Comparison of ENCODE assay signal across 15 mouse cellular contexts in the genomic region with DNA sequence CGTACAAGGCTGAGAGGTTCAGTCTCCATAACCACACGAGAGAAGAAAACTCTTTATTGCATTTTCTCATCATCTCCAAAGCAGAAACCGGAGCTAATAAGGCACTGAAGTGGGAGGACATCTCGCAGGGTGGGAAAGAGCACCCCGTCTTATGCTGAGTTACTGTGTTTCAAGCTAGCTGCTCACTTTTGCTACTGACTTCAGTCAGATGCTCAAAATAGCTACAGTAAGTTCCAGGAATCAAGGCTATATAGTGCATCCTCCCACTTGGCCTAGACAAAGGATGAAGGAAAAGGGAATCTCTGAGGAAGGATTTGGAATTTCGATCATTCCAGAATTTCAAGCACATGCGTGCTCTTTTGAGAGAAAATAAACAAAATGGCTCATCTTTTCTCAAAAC. TPM values are rescaled to one million over a fixed set of nuclear protein-coding genes. Genes with fewer than 3 reads are reported as not detected.
"Had no signal": no experiment of that assay in that cellular context is flagged by ENCODE, and none has a peak within 500 bp of the region (broad histone marks: within the 10 kb centered on the region; RNA-seq: fewer than 3 reads in every experiment).

No protein-coding gene starts in this region.

- ATAC-seq: liver, postnatal 0 days; lung, postnatal 0 days; midbrain, embryonic 13.5 days; midbrain, embryonic 15.5 days had no signal

- DNase-seq: liver, postnatal 0 days; lung, adult 2 months; lung, postnatal 14 days; lung, postnatal 36 days; right cerebral cortex, postnatal 14 days; thymus, adult 18-20 months; thymus, postnatal 14 days; thymus, postnatal 36 days had no signal

RNA-seq across cellular contexts. Expression of a gene that starts 6.1 kb away (rescaled TPM):
- polyA plus RNA-seq: liver, embryonic 15.5 days; liver, postnatal 0 days; lung, embryonic 15.5 days; lung, postnatal 0 days; macrophage; stomach, embryonic 15.5 days had no signal
